Mouse (Mus musculus) limb, embryonic 14.5 days (tissue): ENCODE measurements around the gene Bcl11b. TPM values are rescaled to one million over a fixed set of nuclear protein-coding genes. Genes with fewer than 3 reads are reported as not detected.
A peak's percentile ranks its signal among the peaks of the same experiment; 100 is the strongest.

ENCODE experiments used
- ATAC-seq: fragments of 200-750 bp; cut with Nextera tagmentation; 2 replicates; pipeline ENCODE4 v1.8.0; 2017; ENCODE audit warnings: low read depth, moderate number of reproducible peaks, moderate TSS enrichment; ENCODE audit not compliant: low FRiP score
- DNase-seq: peaks from one replicate; pipeline ENCODE4 v3.0.0-alpha.2; 2015; ENCODE audit warnings: low spot score
- H3K27ac ChIP-seq: fragments of 300-500 bp; sonication (generic); replicated peaks from 2 replicates; pipeline ENCODE4 v1.5.1; 2014; ENCODE audit warnings: low read depth, mild to moderate bottlenecking, low read length, moderate library complexity, mixed read lengths
- H3K27me3 ChIP-seq: fragments of 300-500 bp; sonication (generic); 2 replicates; pipeline ENCODE4 v1.6.1; 2014; ENCODE audit warnings: low read length, mixed read lengths; ENCODE audit not compliant: control insufficient read depth, insufficient read depth
- H3K36me3 ChIP-seq: fragments of 300-500 bp; sonication (generic); 2 replicates; pipeline ENCODE4 v1.6.1; 2014; ENCODE audit warnings: mild to moderate bottlenecking, low read length, moderate library complexity, mixed read lengths; ENCODE audit not compliant: control insufficient read depth, insufficient read depth
- H3K4me1 ChIP-seq: fragments of 300-500 bp; sonication (generic); 2 replicates; pipeline ENCODE4 v1.6.1; 2014; ENCODE audit warnings: antibody characterized with exemption, low read length, mixed read lengths; ENCODE audit not compliant: control insufficient read depth, insufficient read depth
- H3K4me2 ChIP-seq: fragments of 300-500 bp; sonication (generic); replicated peaks from 2 replicates; pipeline ENCODE4 v1.6.1; 2014; ENCODE audit warnings: low read depth, mild to moderate bottlenecking, low read length, moderate library complexity; ENCODE audit not compliant: severe bottlenecking
- H3K4me3 ChIP-seq: fragments of 300-500 bp; sonication (generic); replicated peaks from 2 replicates; pipeline ENCODE4 v1.5.1; 2014; ENCODE audit warnings: low read length
- H3K9ac ChIP-seq: fragments of 300-500 bp; sonication (generic); 2 replicates; pipeline ENCODE4 v1.6.1; 2014; ENCODE audit warnings: mild to moderate bottlenecking, low read depth, low read length, moderate library complexity; ENCODE audit not compliant: severe bottlenecking
- H3K9me3 ChIP-seq: fragments of 300-500 bp; sonication (generic); 2 replicates; pipeline ENCODE4 v1.6.1; 2016; ENCODE audit warnings: low read length; ENCODE audit not compliant: control insufficient read depth
- POLR2A ChIP-seq: fragments of 200-500 bp; IDR thresholded peaks from 2 replicates; pipeline ENCODE4 v1.8.0; 2012; ENCODE audit warnings: inconsistent platforms, mild to moderate bottlenecking, moderate library complexity, borderline replicate concordance; ENCODE audit not compliant: insufficient read depth, insufficient read length; ENCODE audit errors: extremely low read depth
- WGBS: fragments of 180-500 bp; shearing (Covaris S2); extraction: QIAGEN DNeasy Blood & Tissue Kit; methylation state at CpG from one replicate; pipeline ENCODE4 v1.1.7; 2014; 5-methylcytosine and 5-hydroxymethylcytosine counted together
- polyA plus RNA-seq, 2 experiments: library from polyadenylated mRNA; depleted of rRNA in 1 of 2; stranded (reverse) in 1 of 2; unstranded in 1 of 2; fragments of >200 nt; fragmentation: Nextera tagmentation in 1 of 2; extraction: Ambion mirVana in 1 of 2; gene quantifications; 2 replicates each; pipeline versions ENCODE4 v1.2.1 to v1.2.3; 2012 to 2014

The Bcl11b gene
- polyA plus RNA-seq, 2 experiments, result 16.0 to 26.7 TPM

GRCm38 (mm10) chr12:107884330-107885065 is 118.9 kb downstream of the Bcl11b start:
- DNase-seq (no peak), ATAC-seq (no peak)
- Histone ChIP-seq H3K4me1 (peaks cover 42% of the 10 kb centered on the region), H3K27me3 (no peaks in the 10 kb centered on the region), H3K4me2 (no peak overlapping the region), H3K9me3 (no peaks in the 10 kb centered on the region), H3K36me3 (no peaks in the 10 kb centered on the region), H3K27ac (no peak overlapping the region), H3K4me3 (no peak overlapping the region), H3K9ac (no peak overlapping the region)
- no peak for TF ChIP-seq POLR2A
- WGBS, result 61% methylated on average over 6 of the region's 6 CpGs

- TF ChIP-seq POLR2A, result no peak
- no peaks in the 10 kb centered on the region for H3K36me3 ChIP-seq
- no peak for ATAC-seq
- WGBS, result 57% methylated on average over 9 of the region's 9 CpGs
- H3K9ac ChIP-seq, result no peak overlapping the region
- no peaks in the 10 kb centered on the region for H3K9me3 ChIP-seq
- no peak overlapping the region for H3K27ac ChIP-seq
- no peaks in the 10 kb centered on the region for H3K27me3 ChIP-seq
- peaks cover 24% of the 10 kb centered on the region for H3K4me1 ChIP-seq
- no peak overlapping the region for H3K4me2 ChIP-seq
- DNase-seq, result no peak
- H3K4me3 ChIP-seq, result no peak overlapping the region
Measured at GRCm38 (mm10) chr12:107881726-107882125, 121.7 kb downstream of the Bcl11b start.

GRCm38 (mm10) chr12:107880748-107881147 is 122.7 kb downstream of the Bcl11b start:
- no peak overlapping the region for H3K4me3 ChIP-seq
- DNase-seq (no peak), ATAC-seq (no peak)
- H3K27me3 ChIP-seq, result no peaks in the 10 kb centered on the region
- 47% methylated on average over 13 of the region's 13 CpGs for WGBS
- H3K36me3 ChIP-seq, result no peaks in the 10 kb centered on the region
- H3K4me1 ChIP-seq, result peaks cover 33% of the 10 kb centered on the region
- H3K9ac ChIP-seq, result no peak overlapping the region
- H3K27ac ChIP-seq, result 0 out of 2 replicates have a peak overlapping the region, but pooled peaks have one; percentile 33
- no peak for TF ChIP-seq POLR2A
- no peaks in the 10 kb centered on the region for H3K9me3 ChIP-seq
- H3K4me2 ChIP-seq, result no peak overlapping the region

- no peak for TF ChIP-seq POLR2A
- DNase-seq, result no peak
- Histone ChIP-seq H3K4me3 (no peak overlapping the region), H3K4me2 (no peak overlapping the region), H3K36me3 (no peaks in the 10 kb centered on the region), H3K27me3 (no peaks in the 10 kb centered on the region), H3K9ac (no peak overlapping the region), H3K27ac (no peak overlapping the region), H3K4me1 (peaks cover 36% of the 10 kb centered on the region), H3K9me3 (no peaks in the 10 kb centered on the region)
- 80% methylated on average over 16 of the region's 16 CpGs for WGBS
- no peak for ATAC-seq
Measured at GRCm38 (mm10) chr12:107879114-107879777, 124.2 kb downstream of the Bcl11b start.

GRCm38 (mm10) chr12:107876237-107876636 is 127.2 kb downstream of the Bcl11b start:
- WGBS, result 15% methylated on average over 9 of the region's 9 CpGs
- H3K27ac ChIP-seq, result peak overlapping the region; percentile 56; the same call in 1 of the 2 replicates
- H3K4me3 ChIP-seq, result no peak overlapping the region
- ATAC-seq, result peak; percentile 62
- no peaks in the 10 kb centered on the region for H3K36me3 ChIP-seq
- peak overlapping the region; percentile 11; the same call in 1 of the 2 replicates for H3K4me2 ChIP-seq
- no peak for TF ChIP-seq POLR2A
- no peaks in the 10 kb centered on the region for H3K27me3 ChIP-seq
- H3K9ac ChIP-seq, result no peak overlapping the region
- peaks cover 28% of the 10 kb centered on the region for H3K4me1 ChIP-seq
- no peaks in the 10 kb centered on the region for H3K9me3 ChIP-seq
- DNase-seq, result peak; percentile 75
